Comparison of ENCODE assay signal across 8 mouse cellular contexts in genomic region chr5:120566101-120566500, GRCm38 (mm10). TPM values are rescaled to one million over a fixed set of nuclear protein-coding genes. Genes with fewer than 3 reads are reported as not detected.
DNase-seq lines count a peak whose midpoint lies in the region; ATAC-seq and TF ChIP-seq lines count a peak whose summit lies in the region.

No protein-coding gene starts in this region.

- H3K9me3 ChIP-seq in lung, embryonic 16.5 days (ENCODE audit: control insufficient read depth, low read length): no peaks in the 10 kb centered on the region
- H3K9me3 ChIP-seq in heart, embryonic 14.5 days (ENCODE audit: control insufficient read depth, low read length): no peaks in the 10 kb centered on the region
- no peaks in the 10 kb centered on the region for H3K9me3 ChIP-seq in kidney, postnatal 0 days (replicated peaks; ENCODE audit: low read length)

- H3K4me3 ChIP-seq in lung, embryonic 16.5 days (ENCODE audit: low read length): no peak overlapping the region
- H3K4me3 ChIP-seq in heart, embryonic 14.5 days (ENCODE audit: control insufficient read depth in 1 of 2, insufficient read depth in 1 of 2, low read depth in 1 of 2, low read length in 2 of 2): no peak overlapping the region
- H3K4me3 ChIP-seq in kidney, postnatal 0 days (replicated peaks; ENCODE audit: low read depth, low read length): no peak overlapping the region
- H3K4me3 ChIP-seq in myocyte: no peak overlapping the region

- DNase-seq in lung, postnatal 14 days: no peak
- peak; percentile 91 to 94 for DNase-seq in cerebellum, postnatal 10 days
- DNase-seq in kidney, postnatal 0 days (ENCODE audit: low spot score): no peak
- no peak for DNase-seq in thymus, postnatal 25 days
- DNase-seq in gastrocnemius, adult 8-10 months (ENCODE audit: low spot score in 2 of 2): no peak

- peak overlapping the region; percentile 5; the same call in 1 of the 2 replicates for H3K9ac ChIP-seq in lung, embryonic 16.5 days (ENCODE audit: low read length)
- peak overlapping the region; percentile 9; the same call in 1 of the 2 replicates for H3K9ac ChIP-seq in heart, embryonic 14.5 days (ENCODE audit: low read length)
- H3K9ac ChIP-seq in kidney, postnatal 0 days (ENCODE audit: low read depth, low read length): peak overlapping the region; percentile 2; the same call in 1 of the 2 replicates

- TF ChIP-seq CTCF in kidney, postnatal 0 days (IDR thresholded peaks at IDR 0.05; ENCODE audit: low read depth): no peak

- H3ac ChIP-seq in myocyte (ENCODE audit: control insufficient read depth, insufficient read length): no peak overlapping the region

- no peaks in the 10 kb centered on the region for H3K36me3 ChIP-seq in lung, embryonic 16.5 days (ENCODE audit: control insufficient read depth, insufficient read depth, low read length)
- no peaks in the 10 kb centered on the region for H3K36me3 ChIP-seq in heart, embryonic 14.5 days (ENCODE audit: control insufficient read depth, insufficient read depth, low read length)
- H3K36me3 ChIP-seq in kidney, postnatal 0 days (ENCODE audit: insufficient read depth, low read length): 0 out of 2 replicates have a peak, but pooled peaks cover 2% of the 10 kb centered on the region
- H3K36me3 ChIP-seq in myocyte (ENCODE audit: control insufficient read depth, insufficient read depth): peaks cover 4% of the 10 kb centered on the region

- H3K27me3 ChIP-seq in lung, embryonic 16.5 days (ENCODE audit: control insufficient read depth, insufficient read depth, low read depth, low read length): no peaks in the 10 kb centered on the region
- no peaks in the 10 kb centered on the region for H3K27me3 ChIP-seq in heart, embryonic 14.5 days (ENCODE audit: control insufficient read depth, insufficient read depth, low read length)
- no peaks in the 10 kb centered on the region for H3K27me3 ChIP-seq in kidney, postnatal 0 days (ENCODE audit: insufficient read depth, low read length)
- no peaks in the 10 kb centered on the region for H3K27me3 ChIP-seq in myocyte (ENCODE audit: control insufficient read depth, insufficient read depth, insufficient read length)

- no peak for ATAC-seq in lung, embryonic 16.5 days (ENCODE audit: low read depth)
- ATAC-seq in heart, embryonic 14.5 days (ENCODE audit: insufficient number of reproducible peaks, insufficient read depth, low FRiP score, low read depth): no peak
- no peak for ATAC-seq in kidney, postnatal 0 days (replicated peaks; ENCODE audit: low FRiP score, low read depth)

- no peak for TF ChIP-seq POLR2A in myocyte (IDR thresholded peaks at IDR 0.05; ENCODE audit: insufficient read length, low read depth)

- H3K4me1 ChIP-seq in lung, embryonic 16.5 days (replicated peaks; ENCODE audit: control insufficient read depth, insufficient read depth, low read length): peaks cover 70% of the 10 kb centered on the region
- H3K4me1 ChIP-seq in heart, embryonic 14.5 days (ENCODE audit: control insufficient read depth in 2 of 2, insufficient read depth in 2 of 2, low read length in 2 of 2): peaks cover 61 to 63% of the 10 kb centered on the region in 2 experiments
- peaks cover 73% of the 10 kb centered on the region for H3K4me1 ChIP-seq in kidney, postnatal 0 days (replicated peaks; ENCODE audit: insufficient read depth, low read length)

- peaks cover 66% of the 10 kb centered on the region for H3K79me2 ChIP-seq in myocyte (ENCODE audit: control insufficient read depth, insufficient read depth)

- H3K27ac ChIP-seq in lung, embryonic 16.5 days (ENCODE audit: low read length): peak overlapping the region; percentile 45; the same call in 1 of the 2 replicates
- H3K27ac ChIP-seq in heart, embryonic 14.5 days (replicated peaks in 1 of 2; ENCODE audit: control insufficient read depth in 1 of 2, insufficient read depth in 1 of 2, low read depth in 2 of 2, low read length in 2 of 2): peak overlapping the region; percentile 42 to 71
- H3K27ac ChIP-seq in kidney, postnatal 0 days: peak overlapping the region; percentile 57; the same call in 1 of the 2 replicates

- H3K4me2 ChIP-seq in lung, embryonic 16.5 days (ENCODE audit: low read depth, low read length): no peak overlapping the region
- no peak overlapping the region for H3K4me2 ChIP-seq in heart, embryonic 14.5 days (ENCODE audit: low read length)
- no peak overlapping the region for H3K4me2 ChIP-seq in kidney, postnatal 0 days (ENCODE audit: low read length)
- peak overlapping the region; percentile 97 for H3K4me2 ChIP-seq in myocyte (ENCODE audit: low read depth)

- 53% methylated on average over 5 of the region's 5 CpGs for WGBS in lung, embryonic 16.5 days
- WGBS in heart, embryonic 14.5 days: 64% methylated on average over 5 of the region's 5 CpGs
- WGBS in kidney, postnatal 0 days: 69% methylated on average over 5 of the region's 5 CpGs

TF ChIP-seq in myocyte, 11 proteins besides CTCF, POLR2A, EP300 and RAD21:
- TF ChIP-seq SRF (IDR thresholded peaks at IDR 0.05; ENCODE audit: control insufficient read depth, insufficient read length, low read depth): no peak
- no peak for TF ChIP-seq TCF3 (IDR thresholded peaks at IDR 0.05; ENCODE audit: insufficient read length, low read depth)
- TF ChIP-seq MYOD1 (IDR thresholded peaks at IDR 0.05; ENCODE audit: control insufficient read depth in 1 of 3, insufficient read length in 2 of 3, low read depth in 2 of 3): peak in 1 of 3 experiments; percentile 9
TF ChIP-seq in myocyte: peak in this region for 1.

RNA-seq across cellular contexts. Expression of gene Tpcn1, which starts 22.4 kb away (rescaled TPM):
- polyA plus RNA-seq in lung, embryonic 16.5 days (2015; fragmentation: Nextera tagmentation; extraction: Ambion mirVana): 17.8 and 18.0 TPM in 2 replicates
- polyA plus RNA-seq in heart, embryonic 14.5 days (2014; fragmentation: Nextera tagmentation; extraction: Ambion mirVana): 14.5 and 17.1 TPM in 2 replicates
- 34.6 and 35.4 TPM in 2 replicates for polyA plus RNA-seq in kidney, postnatal 0 days (2015; fragmentation: Nextera tagmentation; extraction: Ambion mirVana)
- polyA plus RNA-seq in myocyte (2012; fragmentation: generic; extraction: Trizol): 88.7 TPM
- 10 to 100 TPM; 39.3 to 42.7 (median 41.5) TPM for total RNA-seq in gastrocnemius, adult 8-10 months (2022)

RNA-seq across cellular contexts. Expression of gene Iqcd, which starts 22.7 kb away (rescaled TPM):
- polyA plus RNA-seq in lung, embryonic 16.5 days (2015; fragmentation: Nextera tagmentation; extraction: Ambion mirVana): 1.2 and 1.9 TPM in 2 replicates
- polyA plus RNA-seq in heart, embryonic 14.5 days (2014; fragmentation: Nextera tagmentation; extraction: Ambion mirVana): 0.43 TPM in 1 of 2 replicates, not detected in the other
- 1.1 and 1.4 TPM in 2 replicates for polyA plus RNA-seq in kidney, postnatal 0 days (2015; fragmentation: Nextera tagmentation; extraction: Ambion mirVana)
- 0.91 TPM for polyA plus RNA-seq in myocyte (2012; fragmentation: generic; extraction: Trizol)
- not detected for total RNA-seq in gastrocnemius, adult 8-10 months (2022)

RNA-seq across cellular contexts. Expression of gene Rita1, which starts 46.3 kb away (rescaled TPM):
- 13.8 and 14.0 TPM in 2 replicates for polyA plus RNA-seq in lung, embryonic 16.5 days (2015; fragmentation: Nextera tagmentation; extraction: Ambion mirVana)
- polyA plus RNA-seq in heart, embryonic 14.5 days (2014; fragmentation: Nextera tagmentation; extraction: Ambion mirVana): 5.6 and 6.2 TPM in 2 replicates
- 14.3 and 16.3 TPM in 2 replicates for polyA plus RNA-seq in kidney, postnatal 0 days (2015; fragmentation: Nextera tagmentation; extraction: Ambion mirVana)
- 14.7 TPM for polyA plus RNA-seq in myocyte (2012; fragmentation: generic; extraction: Trizol)
- 1 to 10 TPM; 4.9 to 8.3 (median 6.4) TPM for total RNA-seq in gastrocnemius, adult 8-10 months (2022)

RNA-seq across cellular contexts. Expression of gene Ddx54, which starts 46.4 kb away (rescaled TPM):
- 36.8 and 37.8 TPM in 2 replicates for polyA plus RNA-seq in lung, embryonic 16.5 days (2015; fragmentation: Nextera tagmentation; extraction: Ambion mirVana)
- 17.9 and 18.9 TPM in 2 replicates for polyA plus RNA-seq in heart, embryonic 14.5 days (2014; fragmentation: Nextera tagmentation; extraction: Ambion mirVana)
- polyA plus RNA-seq in kidney, postnatal 0 days (2015; fragmentation: Nextera tagmentation; extraction: Ambion mirVana): 34.8 and 38.6 TPM in 2 replicates
- 56.3 TPM for polyA plus RNA-seq in myocyte (2012; fragmentation: generic; extraction: Trizol)
- 10 to 100 TPM; 16.7 to 19.7 (median 17.3) TPM for total RNA-seq in gastrocnemius, adult 8-10 months (2022)

RNA-seq across cellular contexts. Expression of gene Slc8b1, which starts 55.1 kb away (rescaled TPM):
- 8.5 and 8.6 TPM in 2 replicates for polyA plus RNA-seq in lung, embryonic 16.5 days (2015; fragmentation: Nextera tagmentation; extraction: Ambion mirVana)
- polyA plus RNA-seq in heart, embryonic 14.5 days (2014; fragmentation: Nextera tagmentation; extraction: Ambion mirVana): 3.1 TPM in 2 replicates
- polyA plus RNA-seq in kidney, postnatal 0 days (2015; fragmentation: Nextera tagmentation; extraction: Ambion mirVana): 9.5 and 9.8 TPM in 2 replicates
- 19.6 TPM for polyA plus RNA-seq in myocyte (2012; fragmentation: generic; extraction: Trizol)
- 10 to 100 TPM in 1 of 4 experiments, 1 to 10 TPM in 3; 6.0 to 10.7 (median 6.5) TPM for total RNA-seq in gastrocnemius, adult 8-10 months (2022)

Comparison
In these comparisons a context has a peak if more than half of its experiments do, and no peak if none do; other contexts are left out.
1. DNase-seq: peak in cerebellum, postnatal 10 days (2 of 2); none in lung, postnatal 14 days (single experiment), kidney, postnatal 0 days (single experiment), thymus, postnatal 25 days (single experiment) and gastrocnemius, adult 8-10 months (0 of 2).
2. Peak in every context shown above with its lines, with median percentiles within 50 percentile points of each other: H3K27ac ChIP-seq and H3K9ac ChIP-seq.